Mouse (Mus musculus): ENCODE measurements around the gene Ltb.

The Ltb gene

DNA sequence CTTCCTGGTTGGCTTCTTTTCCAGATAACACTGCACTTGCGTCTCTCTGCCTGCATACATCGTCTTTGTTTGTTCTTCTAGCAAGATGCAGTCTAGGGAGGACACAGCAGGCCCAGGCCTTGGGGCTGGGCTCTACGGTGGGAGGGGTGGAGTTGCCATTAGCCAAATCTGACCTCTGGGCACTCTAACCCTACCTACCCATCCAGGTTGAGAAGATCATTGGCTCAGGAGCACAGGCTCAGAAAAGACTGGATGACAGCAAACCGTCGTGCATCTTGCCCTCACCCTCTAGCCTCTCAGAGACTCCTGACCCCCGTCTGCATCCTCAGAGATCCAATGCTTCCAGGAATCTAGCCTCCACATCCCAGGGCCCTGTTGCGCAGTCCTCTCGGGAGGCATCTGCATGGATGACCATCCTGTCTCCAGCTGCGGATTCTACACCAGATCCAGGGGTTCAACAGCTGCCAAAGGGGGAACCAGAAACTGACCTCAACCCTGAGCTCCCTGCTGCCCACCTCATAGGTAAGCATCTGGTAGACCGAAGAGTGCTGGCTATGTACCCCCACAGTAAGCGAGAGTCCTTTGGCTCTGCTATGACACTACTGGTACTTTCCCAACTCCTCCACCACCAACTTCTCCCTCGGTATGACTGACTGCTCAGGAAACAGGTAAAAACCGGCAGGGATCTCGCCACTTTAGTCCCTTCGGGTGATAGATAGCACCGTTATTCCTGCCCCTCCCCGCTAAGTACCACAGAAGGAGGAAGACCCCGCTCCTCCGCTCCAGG lies 798 bp downstream of the Ltb start:
- no peak for DNase-seq (ENCODE audit: low spot score)

DNA sequence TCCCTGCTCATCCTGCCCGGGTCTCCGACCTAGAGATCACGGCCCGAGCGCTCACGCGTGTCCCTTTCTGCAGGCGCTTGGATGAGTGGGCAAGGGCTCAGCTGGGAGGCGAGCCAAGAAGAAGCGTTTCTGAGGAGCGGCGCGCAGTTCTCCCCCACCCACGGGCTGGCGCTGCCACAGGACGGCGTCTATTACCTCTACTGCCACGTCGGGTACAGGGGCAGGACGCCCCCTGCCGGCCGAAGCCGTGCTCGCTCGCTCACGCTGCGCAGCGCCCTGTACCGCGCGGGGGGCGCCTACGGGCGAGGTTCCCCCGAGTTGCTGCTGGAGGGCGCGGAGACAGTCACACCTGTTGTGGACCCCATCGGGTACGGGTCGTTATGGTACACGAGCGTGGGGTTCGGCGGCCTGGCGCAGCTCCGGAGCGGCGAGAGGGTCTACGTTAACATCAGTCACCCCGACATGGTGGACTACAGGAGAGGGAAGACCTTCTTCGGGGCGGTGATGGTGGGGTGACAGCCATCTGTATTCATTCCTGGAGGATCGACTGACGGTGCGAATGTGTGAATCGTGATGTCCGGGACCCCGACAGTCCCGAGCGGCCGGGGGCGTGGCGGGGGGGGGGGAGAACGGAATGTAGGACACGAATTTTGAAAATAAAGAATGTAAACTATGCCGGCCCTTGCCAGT lies 1.5 kb downstream of the Ltb start:
- peak; percentile 81 for DNase-seq (ENCODE audit: low spot score)

DNA sequence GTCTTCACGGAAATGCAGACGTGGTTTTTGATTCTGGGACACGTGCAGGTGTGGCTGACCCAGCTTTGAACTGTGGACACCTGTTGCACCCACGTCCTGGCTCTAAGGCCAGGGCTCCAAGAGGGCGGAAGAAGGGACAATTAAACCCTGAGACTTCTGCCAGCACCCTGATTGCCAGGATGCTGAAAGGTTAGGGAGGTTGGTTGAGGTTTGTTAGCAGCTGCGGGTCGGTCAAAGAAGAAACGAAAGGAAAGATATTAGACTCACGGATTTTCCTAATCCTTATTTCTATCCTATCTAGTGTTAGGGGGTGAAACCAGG lies 2.0 kb downstream of the Ltb start:
- no peak for DNase-seq (ENCODE audit: low spot score)

DNA sequence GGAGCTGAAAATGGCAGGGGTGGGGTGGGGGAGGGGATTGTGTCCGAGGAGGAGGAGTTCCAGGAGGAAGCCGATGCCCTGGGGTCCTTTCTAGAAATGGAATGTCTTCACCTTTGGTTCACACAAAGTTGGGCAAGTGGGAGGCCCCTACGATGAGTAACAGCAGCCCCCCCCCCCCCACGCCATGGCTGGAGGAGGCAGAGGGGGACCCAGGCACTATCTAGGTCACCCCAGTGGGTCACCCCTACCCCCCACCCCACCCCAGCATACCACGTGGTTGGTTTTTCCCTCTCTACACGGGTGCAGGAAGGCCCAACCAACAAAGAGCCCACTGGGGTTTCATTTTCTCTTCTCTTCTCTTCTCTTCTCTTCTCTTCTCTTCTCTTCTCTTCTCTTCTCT lies 2.9 kb downstream of the Ltb start:
- DNase-seq (ENCODE audit: low spot score) = no peak

DNA sequence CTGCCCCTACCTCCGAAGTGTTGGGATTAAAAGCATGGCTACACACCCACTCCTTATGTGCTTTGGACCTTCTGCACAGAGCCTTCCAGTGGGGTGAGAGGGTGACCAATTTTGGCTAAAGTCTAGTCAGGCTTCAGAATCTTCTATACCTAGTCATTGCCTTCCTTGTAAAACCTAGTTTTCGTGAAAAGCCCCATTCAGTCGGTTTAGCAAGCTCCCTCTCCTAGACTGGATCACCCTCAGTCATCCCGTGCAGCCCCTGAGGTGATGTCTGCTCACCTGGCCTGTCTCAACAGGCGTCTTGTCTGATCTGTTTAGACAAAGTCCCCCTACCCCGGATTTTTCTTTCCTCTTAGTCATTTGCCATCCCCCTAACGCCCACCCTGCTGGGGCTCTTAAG lies 3.8 kb downstream of the Ltb start:
- DNase-seq (ENCODE audit: low spot score) = no peak

DNA sequence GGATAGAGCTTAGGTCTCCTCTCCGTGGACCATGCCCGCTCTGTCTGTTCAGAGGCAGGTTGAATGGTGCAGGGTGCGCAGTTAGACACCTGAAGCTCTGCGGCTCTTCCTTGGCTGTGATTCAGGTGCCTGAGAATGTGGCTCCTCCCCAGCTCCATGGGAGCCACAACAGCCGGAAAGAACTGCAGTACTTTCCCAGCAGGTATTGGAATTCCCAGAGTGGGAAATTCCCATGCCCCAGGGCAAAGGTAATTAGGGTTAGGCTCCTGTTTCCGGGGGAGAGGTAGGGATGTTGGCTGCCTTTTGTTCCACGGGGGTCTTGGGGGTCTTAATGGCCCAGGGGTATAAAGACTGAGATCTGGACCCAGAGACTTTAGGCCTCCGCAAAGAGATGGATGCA lies 4.7 kb downstream of the Ltb start:
- DNase-seq (ENCODE audit: low spot score) = no peak

DNA sequence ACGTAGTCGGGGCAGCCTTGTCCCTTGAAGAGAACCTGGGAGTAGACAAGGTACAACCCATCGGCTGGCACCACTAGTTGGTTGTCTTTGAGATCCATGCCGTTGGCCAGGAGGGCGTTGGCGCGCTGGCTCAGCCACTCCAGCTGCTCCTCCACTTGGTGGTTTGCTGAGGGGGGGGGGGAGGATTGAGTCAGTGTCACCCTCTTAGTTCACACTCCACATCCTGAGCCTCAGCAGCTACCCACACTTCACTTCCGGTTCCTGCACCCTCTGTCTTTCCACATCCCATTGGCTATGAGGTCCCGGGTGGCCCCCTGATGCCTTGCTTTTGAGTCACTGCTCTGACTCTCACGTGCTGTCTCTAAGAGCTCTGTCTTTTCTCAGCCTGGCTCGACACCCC lies 6.2 kb downstream of the Ltb start:
- DNase-seq (ENCODE audit: low spot score) = no peak

DNA sequence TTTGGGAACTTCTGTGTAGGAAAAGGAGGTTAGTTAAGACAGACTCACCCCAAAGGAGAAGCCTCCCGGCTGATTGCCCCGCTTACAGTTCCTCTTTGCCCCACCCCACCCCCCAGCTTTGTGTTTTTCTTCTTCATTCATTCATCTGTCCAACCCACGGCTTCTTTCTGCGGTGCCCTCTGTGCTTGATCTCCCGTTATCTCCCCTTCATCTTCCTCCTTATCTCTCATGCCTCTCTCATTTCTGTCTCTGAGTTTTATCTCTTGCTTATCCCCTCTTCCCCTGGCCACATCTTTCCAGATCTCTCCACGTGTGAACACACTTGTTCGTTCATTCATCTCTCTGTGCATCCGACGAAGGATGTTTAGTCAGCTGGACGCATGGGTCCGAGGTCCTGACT lies 6.9 kb downstream of the Ltb start:
- no peak for DNase-seq (ENCODE audit: low spot score)

DNA sequence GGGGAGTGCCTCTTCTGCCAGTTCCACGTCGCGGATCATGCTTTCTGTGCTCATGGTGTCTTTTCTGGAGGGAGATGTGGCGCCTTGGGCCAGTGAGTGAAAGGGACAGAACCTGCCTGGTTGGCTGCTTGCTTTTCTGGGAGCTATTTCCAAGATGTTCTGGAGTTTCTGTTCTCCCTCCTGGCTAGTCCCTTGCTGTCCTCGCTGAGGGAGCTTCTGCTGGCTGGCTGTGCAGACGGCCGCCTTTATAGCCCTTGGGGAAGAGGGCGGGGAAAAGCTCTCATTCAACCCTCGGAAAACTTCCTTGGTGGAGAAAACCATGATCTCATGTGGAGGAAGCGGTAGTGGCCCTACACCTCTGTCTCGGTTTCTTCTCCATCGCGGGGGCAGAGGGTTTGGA lies 7.5 kb downstream of the Ltb start, which contains the start of gene Tnf:
TSS of gene Tnf (minus strand) at position 221 of the 400 bp plus-strand sequence.
- DNase-seq (ENCODE audit: low spot score) = no peak

DNA sequence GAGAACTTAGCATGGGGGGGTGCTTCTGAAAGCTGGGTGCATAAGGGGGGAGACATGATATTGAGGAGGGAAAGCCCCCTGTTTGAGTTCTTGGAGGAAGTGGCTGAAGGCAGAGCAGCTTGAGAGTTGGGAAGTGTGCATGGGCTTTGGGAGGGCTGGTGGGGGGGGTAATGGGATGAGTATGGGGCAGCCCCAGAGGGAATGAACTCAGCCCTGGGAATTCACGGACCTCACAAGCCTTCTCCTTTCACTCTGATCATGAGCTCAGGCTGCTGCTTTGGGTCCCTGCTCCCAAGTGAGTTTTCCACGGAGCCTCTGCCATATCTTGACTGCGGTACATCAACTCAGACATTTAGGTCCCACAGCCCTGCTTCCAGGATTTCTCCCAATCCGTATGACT lies 8.2 kb downstream of the Ltb start:
- no peak for DNase-seq (ENCODE audit: low spot score)

DNA sequence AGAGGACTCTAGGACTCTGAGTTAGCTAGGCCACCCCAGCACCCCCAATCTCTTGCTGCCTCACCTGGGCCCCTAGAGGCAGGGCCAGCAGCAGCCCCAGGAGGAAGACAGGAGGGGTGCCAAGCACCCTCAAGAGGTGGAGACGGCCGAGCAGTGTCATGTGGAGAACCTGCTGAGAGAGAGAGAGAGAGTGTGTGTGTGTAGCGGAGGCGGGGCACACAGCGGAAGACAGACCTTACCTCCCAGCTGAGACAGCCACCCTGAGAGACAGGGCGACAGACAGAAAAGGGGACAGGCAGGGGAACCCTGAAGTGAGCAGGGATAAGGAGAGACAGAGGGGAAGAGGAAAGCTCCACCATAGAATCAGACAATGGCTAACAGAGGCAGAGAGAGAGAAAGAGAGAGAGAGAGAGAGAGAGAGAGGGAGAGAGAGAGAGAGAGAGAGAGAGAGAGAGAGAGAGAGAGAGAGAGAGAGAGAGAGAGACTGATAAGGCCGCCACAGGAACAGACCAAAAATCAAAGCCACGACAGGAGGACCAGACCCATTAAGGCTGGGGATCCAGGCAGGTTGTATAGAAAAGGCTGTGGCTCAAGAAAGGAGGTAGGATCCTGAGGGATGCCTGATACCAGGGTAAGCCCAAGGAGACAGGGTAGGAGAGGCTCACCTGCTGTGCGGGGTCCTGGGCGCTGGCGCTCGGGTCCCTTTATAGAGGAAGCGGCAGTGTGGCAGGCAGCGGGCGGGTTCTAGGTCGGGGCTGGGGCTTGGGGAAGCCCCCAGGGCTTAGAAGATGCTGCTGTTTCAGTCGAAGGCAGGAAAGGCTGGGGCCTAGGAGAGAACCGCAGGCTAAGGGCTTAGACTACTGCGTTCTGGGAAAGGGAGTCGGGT lies 10.5 kb downstream of the Ltb start, which contains the start of gene Lta:
TSS of gene Lta (minus strand) at position 858 of the 886 bp plus-strand sequence.
- DNase-seq (ENCODE audit: low spot score) = no peak

DNA sequence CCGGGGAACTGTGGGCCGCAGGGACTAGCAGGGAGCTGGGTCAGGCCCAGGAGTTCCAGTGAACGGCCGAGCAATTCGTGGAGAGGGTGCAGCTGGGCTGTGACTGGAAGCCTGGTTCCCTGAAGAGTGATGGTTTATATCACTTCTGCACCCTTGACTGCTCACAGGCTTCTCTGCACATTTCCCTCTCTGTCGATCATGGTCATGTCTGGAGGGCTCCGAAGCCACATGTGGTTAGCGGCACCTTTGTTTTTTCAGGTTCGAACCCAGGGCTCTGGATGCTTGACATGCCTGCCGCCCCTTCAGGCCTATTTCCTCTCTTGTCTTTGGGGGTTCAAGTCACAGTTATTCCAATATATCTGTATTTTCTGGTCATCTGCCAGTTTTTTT lies 11.1 kb downstream of the Ltb start:
- no peak for DNase-seq (ENCODE audit: low spot score)

DNA sequence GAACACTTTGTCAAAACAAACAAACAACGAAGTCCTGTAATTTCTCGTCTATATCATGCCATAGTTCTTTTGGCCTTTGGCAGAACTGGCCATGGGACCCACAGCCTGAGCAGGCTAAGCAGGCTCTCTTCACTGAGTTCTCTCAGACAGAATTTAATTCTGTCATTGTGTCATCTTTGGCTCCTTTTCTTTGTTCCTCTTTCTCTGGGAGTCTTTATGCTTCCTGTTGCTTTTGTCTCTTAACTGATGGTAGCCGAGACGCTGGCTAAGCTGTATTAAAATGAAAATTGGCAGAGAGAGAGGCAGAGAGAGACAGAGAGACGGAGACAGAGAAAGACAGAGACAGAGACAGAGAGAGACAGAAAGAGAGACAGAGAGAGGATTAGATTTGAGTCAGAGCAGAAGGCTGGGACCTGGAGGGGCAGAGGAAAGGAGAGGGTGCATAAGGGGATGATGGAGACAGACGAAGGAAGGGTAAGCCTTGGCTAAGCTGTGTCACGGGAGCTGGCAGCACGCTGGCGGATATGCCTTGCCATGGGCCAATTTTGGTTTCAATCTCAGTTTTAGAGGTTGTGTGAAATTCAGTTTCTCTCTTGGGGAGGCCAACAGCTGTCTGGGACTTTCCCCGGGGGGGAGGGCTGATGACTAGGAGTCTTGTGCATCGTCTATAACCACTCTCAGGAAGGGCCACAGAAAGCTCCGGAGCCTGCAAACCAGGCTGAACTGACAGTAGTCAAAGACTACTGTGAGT lies 15.7 kb downstream of the Ltb start:
- no peak for DNase-seq (ENCODE audit: low spot score)

DNA sequence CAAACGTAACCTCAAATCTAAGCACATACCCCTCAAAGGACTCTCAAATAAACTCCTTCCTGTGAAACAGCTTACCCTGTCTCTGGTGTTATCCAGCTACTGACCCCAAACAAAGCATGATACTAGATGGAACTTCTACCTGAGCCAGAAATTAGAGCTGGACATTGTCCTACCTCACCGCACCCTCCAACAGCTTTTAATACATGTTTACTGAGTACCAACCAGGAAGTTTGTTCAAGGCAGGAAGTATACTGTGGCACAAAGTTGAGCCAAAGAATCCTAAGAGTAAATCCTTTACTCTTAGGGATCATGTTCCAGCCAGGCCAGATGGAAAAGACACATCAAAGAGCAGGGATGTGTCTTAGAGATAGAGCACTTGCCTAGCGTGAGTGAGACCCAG lies 16.4 kb downstream of the Ltb start:
- DNase-seq (ENCODE audit: low spot score) = no peak

DNA sequence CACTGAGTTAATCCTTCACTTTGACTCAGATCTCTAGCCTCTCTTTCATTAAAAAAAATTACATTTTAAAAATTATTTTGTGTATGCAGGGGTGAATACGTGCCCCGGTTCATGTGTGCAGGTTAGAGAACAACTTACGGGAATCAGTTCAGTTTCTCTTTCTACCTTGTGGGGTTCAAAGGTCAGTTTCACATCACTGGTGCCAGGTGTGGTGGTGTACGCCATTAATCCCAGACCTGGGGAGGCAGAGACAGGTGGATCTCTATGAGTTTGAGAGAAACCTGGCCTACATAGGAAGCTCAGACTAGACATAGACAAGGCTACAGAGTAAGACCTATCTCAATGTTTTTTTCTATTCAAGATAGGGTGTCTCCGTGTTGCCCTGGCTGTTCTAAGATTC lies 18.8 kb downstream of the Ltb start:
- no peak for DNase-seq (ENCODE audit: low spot score)

DNA sequence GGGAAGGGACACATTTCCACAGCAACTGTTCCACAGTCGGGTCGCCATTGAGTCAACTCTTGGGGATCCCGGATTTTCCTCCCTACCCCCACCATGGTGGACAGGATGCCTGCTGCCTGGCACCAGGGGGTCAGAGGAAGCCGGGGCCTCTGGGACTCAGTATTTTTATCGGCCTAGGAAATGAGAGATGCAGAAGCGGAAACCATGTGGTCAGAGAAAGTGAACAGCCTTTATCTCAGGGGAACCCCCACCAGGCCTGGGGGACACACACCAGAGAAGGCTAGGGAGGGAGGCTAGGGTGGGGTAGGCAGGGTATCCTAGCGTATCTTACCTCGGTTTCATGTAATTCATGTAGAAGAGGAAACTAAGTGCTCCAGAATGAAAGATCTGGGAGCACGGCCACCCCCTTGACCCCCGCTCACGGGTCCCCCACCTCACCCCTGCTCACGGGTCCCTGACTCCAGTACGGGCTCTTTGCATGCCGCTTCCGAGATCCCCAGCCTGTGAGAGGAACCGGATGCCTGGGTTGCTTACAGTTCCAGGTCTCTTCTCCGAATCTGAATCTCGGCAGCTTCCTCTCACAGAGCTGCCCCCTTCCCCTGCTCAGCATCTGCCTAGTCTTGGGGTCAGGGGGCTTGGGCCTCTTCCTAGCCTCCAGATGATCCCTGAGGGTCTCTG lies 24.4 kb downstream of the Ltb start:
- no peak for DNase-seq (ENCODE audit: low spot score)

DNA sequence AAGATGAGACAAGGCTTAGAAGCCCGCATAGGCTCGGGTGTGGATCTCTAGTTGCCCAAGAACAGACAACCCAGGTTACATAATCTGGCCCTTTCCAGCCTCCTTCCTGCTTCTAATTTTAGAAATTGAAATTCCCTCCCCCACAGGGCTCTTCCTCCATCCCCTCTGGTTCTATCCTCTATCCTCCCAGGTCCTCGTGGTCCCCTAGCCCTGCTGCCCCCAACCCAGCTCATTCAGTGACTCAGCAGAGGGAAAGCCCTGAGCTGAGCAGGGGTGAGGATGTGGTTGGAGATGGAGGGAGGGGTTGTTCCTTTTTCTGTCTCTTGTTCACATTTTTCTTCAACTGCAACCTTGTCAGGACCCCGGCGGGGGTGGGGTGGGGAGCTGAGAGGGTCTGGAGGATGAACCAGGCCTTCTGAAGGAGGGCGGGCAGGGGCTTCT lies 25.4 kb downstream of the Ltb start:
- no peak for DNase-seq (ENCODE audit: low spot score)

DNA sequence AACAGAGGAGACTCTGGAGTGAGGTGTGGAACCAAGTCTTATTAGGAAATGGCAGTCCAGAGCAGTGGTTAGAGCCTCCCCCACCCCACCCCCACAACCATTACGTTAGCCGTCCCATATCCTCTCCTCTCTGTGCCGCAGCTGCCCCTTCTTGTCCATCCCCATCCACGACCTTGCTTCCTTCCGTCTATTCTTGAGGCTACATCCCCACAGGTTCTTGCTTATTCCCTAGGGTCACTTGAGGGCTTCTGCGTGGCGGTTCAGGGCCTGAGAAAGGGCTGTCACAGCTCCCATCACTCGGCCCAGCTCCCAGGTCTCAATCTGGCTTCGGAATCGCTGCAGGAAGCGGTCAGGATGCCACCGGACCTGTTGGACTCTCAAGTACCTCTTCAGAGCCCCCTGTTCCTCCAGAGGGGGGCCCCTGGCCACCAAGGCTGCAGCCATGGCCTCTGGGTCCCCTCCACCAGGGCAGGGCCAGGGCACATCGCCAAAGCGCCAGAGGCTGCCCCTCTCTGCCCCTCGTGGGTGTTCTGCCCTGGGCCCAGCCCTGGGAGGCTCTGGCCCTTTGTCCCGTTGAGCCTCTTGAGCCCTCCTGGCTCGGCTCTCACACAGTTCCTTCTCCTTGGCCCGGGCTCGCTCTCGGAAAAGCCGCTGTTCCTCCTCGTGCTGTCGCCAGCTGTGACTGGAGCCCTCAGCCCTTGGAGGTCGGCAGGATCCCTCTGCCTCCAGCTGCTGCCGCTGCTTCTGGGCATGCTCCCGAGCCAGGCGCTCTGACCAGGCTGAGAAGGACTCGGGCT lies 26.1 kb downstream of the Ltb start, which contains the start of gene Gm16181:
TSS of gene Gm16181 (plus strand) at position 679 of the 797 bp plus-strand sequence.
- DNase-seq (ENCODE audit: low spot score) = no peak

DNA sequence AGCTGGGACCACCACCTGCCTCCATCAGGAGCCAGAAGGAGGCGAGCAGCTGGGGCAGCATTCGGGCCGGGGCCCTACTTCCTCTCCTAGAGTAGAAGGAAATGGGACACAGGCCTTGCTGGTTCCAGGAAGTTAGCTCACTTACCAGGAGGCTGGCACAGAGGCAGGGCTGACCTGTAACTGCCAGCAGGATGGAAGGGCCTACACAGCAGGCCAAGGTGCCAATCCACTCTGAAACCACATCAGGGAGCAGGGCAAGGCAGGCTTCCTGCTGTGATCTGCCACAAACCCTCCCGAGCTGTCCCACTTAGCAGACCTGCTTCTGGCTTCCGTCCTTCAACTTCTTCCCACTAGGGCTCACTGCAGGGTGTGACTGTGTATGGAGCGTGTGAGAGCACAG lies 28.1 kb downstream of the Ltb start:
- DNase-seq (ENCODE audit: low spot score) = no peak

DNA sequence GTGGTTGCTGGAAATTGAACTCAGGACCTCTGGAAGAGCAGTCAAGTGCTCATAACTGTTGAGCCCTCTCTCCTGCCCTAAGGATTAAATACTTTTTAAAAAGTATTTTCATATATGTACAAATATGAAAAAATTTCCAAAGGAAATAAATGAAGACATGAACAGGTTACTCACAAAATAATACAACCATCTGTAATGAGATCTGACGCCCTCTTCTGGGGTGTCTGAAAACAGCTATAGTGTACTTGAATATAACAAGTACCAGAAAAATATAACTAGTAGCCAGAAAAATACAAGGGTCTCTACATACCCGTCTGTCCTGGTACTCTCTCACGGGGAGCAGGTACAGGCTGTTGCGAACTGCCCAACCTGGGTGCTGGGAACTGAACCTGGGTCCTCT lies 30.4 kb downstream of the Ltb start:
- no peak for DNase-seq (ENCODE audit: low spot score)

DNA sequence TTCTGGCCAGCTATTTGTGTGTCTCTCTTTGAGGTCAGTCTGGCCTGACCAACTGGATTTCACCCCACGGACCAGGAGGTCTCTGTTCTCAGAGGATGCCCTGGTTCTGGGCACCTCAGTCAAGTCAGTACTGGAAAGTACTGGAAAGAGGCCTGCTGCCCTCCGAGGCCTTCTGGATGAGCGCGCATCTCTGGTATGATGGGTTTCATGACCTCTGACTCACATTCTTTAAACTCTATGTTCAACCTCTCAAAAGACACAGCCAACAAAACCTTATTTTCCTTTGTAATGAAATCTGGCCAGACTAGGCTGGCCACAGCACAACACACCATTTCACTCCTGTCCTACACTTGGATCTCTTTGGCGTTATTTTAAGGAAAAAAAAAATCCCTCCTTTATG lies 31.2 kb downstream of the Ltb start:
- no peak for DNase-seq (ENCODE audit: low spot score)

All from ovary, postnatal 36 days (tissue).